Mouse (Mus musculus) cortical plate, adult 2 months (tissue): ENCODE data around the gene Ncapd2.

Source experiments
- CTCF ChIP-seq: fragments of 200-500 bp; IDR thresholded peaks from 2 replicates; pipeline ENCODE4 v1.5.1; 2011; ENCODE audit warnings: mild to moderate bottlenecking, control low read depth, low read length; ENCODE audit not compliant: insufficient read depth; ENCODE audit errors: extremely low read depth
- POLR2A ChIP-seq: fragments of 200-500 bp; IDR thresholded peaks from 2 replicates; pipeline ENCODE4 v1.6.1; 2011; ENCODE audit warnings: mild to moderate bottlenecking, low read length, control low read depth; ENCODE audit not compliant: insufficient read depth; ENCODE audit errors: extremely low read depth

GRCm38 (mm10) chr6:125182133-125182532 is 9.4 kb downstream of the Ncapd2 start:
- no peak for TF ChIP-seq POLR2A
- TF ChIP-seq CTCF = no peak
